Mouse (Mus musculus) liver, embryonic 14.5 days (tissue): ENCODE results near the gene Zfp598. TPM values are rescaled to one million over a fixed set of nuclear protein-coding genes. Genes with fewer than 3 reads are reported as not detected.

ENCODE experiments used
- ATAC-seq: fragments of 200-750 bp; cut with Nextera tagmentation; 2 replicates; pipeline ENCODE4 v1.8.0; 2017; ENCODE audit warnings: moderate number of reproducible peaks, mild to moderate bottlenecking, moderate library complexity; ENCODE audit not compliant: insufficient read depth
- DNase-seq, 3 experiments: peaks; one replicate each; pipeline ENCODE4 v3.0.0-alpha.2; 2012 to 2013; ENCODE audit warnings: low read depth in 3 of 3, low spot score in 3 of 3
- H3K27ac ChIP-seq: fragments of 300-500 bp; sonication (generic); 2 replicates; pipeline ENCODE4 v1.5.1; 2014; ENCODE audit warnings: moderate library complexity, mild to moderate bottlenecking, control low read depth, inconsistent platforms
- H3K27me3 ChIP-seq: fragments of 300-500 bp; sonication (generic); 2 replicates; pipeline ENCODE4 v1.6.1; 2014; ENCODE audit warnings: mild to moderate bottlenecking, low read length, moderate library complexity; ENCODE audit not compliant: control insufficient read depth, insufficient read depth
- H3K36me3 ChIP-seq: fragments of 300-500 bp; sonication (generic); replicated peaks from 2 replicates; pipeline ENCODE4 v1.6.1; 2014; ENCODE audit warnings: low read depth; ENCODE audit not compliant: control insufficient read depth, insufficient read depth
- H3K4me1 ChIP-seq, 2 experiments: fragments of 200-500 bp in 1 of 2; fragments of 300-500 bp in 1 of 2; sonication (generic) in 1 of 2; replicated peaks; 2 replicates each; pipeline ENCODE4 v1.6.1; 2012 to 2014; ENCODE audit warnings: antibody characterized with exemption in 1 of 2, inconsistent platforms in 1 of 2, low read length in 1 of 2; ENCODE audit not compliant: control insufficient read depth in 2 of 2, insufficient read depth in 2 of 2
- H3K4me2 ChIP-seq: fragments of 300-500 bp; sonication (generic); 2 replicates; pipeline ENCODE4 v1.6.1; 2014; ENCODE audit warnings: low read depth, mild to moderate bottlenecking, control low read depth, moderate library complexity
- H3K4me3 ChIP-seq, 2 experiments: fragments of 200-500 bp in 1 of 2; fragments of 300-500 bp in 1 of 2; sonication (generic) in 1 of 2; 2 replicates each; pipeline ENCODE4 v1.5.1; 2012 to 2014; ENCODE audit warnings: low read depth in 2 of 2, low read length in 2 of 2, mild to moderate bottlenecking in 2 of 2, control low read depth in 1 of 2, inconsistent platforms in 1 of 2, moderate library complexity in 1 of 2; ENCODE audit not compliant: insufficient read depth in 1 of 2
- H3K9ac ChIP-seq: fragments of 300-500 bp; sonication (generic); replicated peaks from 2 replicates; pipeline ENCODE4 v1.6.1; 2014; ENCODE audit warnings: mild to moderate bottlenecking, control low read depth, moderate library complexity
- H3K9me3 ChIP-seq: fragments of 300-500 bp; sonication (generic); 2 replicates; pipeline ENCODE4 v1.6.1; 2016; ENCODE audit warnings: low read length, mixed read lengths; ENCODE audit not compliant: control insufficient read depth
- CTCF ChIP-seq: IDR thresholded peaks from 2 replicates; pipeline ENCODE4 v1.5.1; 2016; ENCODE audit warnings: antibody characterized with exemption, low read depth, control low read depth
- EP300 ChIP-seq: IDR thresholded peaks from 2 replicates; pipeline ENCODE4 v1.6.1; 2016; ENCODE audit warnings: antibody characterized with exemption, low read depth
- WGBS: fragments of 180-500 bp; shearing (Covaris S2); extraction: QIAGEN DNeasy Blood & Tissue Kit; methylation state at CpG from one replicate; pipeline ENCODE4 v1.1.7; 2014; ENCODE audit not compliant: insufficient replicate concordance; 5-methylcytosine and 5-hydroxymethylcytosine counted together
- polyA plus RNA-seq, 2 experiments: library from polyadenylated mRNA; depleted of rRNA in 1 of 2; stranded (reverse) in 1 of 2; unstranded in 1 of 2; fragments of >200 nt; fragmentation: Nextera tagmentation in 1 of 2; extraction: Ambion mirVana in 1 of 2; gene quantifications; 2 replicates each; pipeline versions ENCODE4 v1.2.1 to v1.2.3; 2012 to 2014

Gene Zfp598
- polyA plus RNA-seq, 2 experiments: 10.7 to 23.8 TPM

- DNase-seq: no peak
- no peaks in the 10 kb centered on the region for H3K9me3 ChIP-seq
- peak overlapping the region; percentile 48 for H3K27ac ChIP-seq
- peak overlapping the region; percentile 78 for H3K9ac ChIP-seq
- peak overlapping the region; percentile 95 for H3K4me2 ChIP-seq
- no peak for TF ChIP-seq EP300
- TF ChIP-seq CTCF: no peak
- H3K27me3 ChIP-seq: no peaks in the 10 kb centered on the region
- WGBS: 12% methylated on average over 22 of the region's 22 CpGs
- H3K4me1 ChIP-seq: peaks cover 4 to 21% of the 10 kb centered on the region in 2 experiments
- ATAC-seq: peak; percentile 22; the same call in 1 of the 2 replicates
- H3K36me3 ChIP-seq: no peaks in the 10 kb centered on the region; the same call in 1 of the 2 replicates
- H3K4me3 ChIP-seq: peak overlapping the region; percentile 87
Observed at GRCm38 (mm10) chr17:24632813-24633449, 36.6 kb upstream of the Zfp598 start.

DNA sequence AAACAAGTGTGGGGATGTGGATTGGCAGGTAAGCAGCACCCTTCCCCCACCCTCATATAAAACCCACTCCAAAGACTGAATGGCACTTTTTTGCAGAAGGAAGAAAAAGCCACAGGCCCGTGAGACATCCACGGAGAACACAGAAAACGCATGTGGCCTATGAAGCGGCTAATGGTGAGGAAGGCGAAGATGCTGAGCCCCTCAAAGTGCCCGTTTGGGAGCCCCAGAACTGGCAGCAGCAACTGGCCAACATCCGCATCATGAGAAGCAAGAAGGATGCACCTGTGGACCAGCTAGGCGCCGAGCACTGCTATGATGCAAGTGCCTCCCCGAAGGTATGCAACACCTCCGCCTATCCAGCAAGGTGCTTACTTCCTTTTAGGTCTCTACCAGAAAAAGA is 35.7 kb upstream of the Zfp598 start:
- no peak overlapping the region for H3K4me2 ChIP-seq
- H3K4me1 ChIP-seq: peaks cover 4 to 19% of the 10 kb centered on the region in 2 experiments
- H3K27me3 ChIP-seq: no peaks in the 10 kb centered on the region
- H3K4me3 ChIP-seq: no peak overlapping the region
- no peaks in the 10 kb centered on the region for H3K9me3 ChIP-seq
- ATAC-seq: no peak
- no peak for DNase-seq
- 83% methylated on average over 11 of the region's 11 CpGs for WGBS
- no peak overlapping the region for H3K9ac ChIP-seq
- no peaks in the 10 kb centered on the region for H3K36me3 ChIP-seq
- no peak overlapping the region for H3K27ac ChIP-seq
- TF ChIP-seq EP300: no peak
- TF ChIP-seq CTCF: no peak

- Histone ChIP-seq H3K27me3 (no peaks in the 10 kb centered on the region), H3K9me3 (no peaks in the 10 kb centered on the region), H3K9ac (no peak overlapping the region), H3K4me1 (peaks cover 4 to 19% of the 10 kb centered on the region in 2 experiments), H3K36me3 (no peaks in the 10 kb centered on the region), H3K27ac (no peak overlapping the region), H3K4me3 (no peak overlapping the region), H3K4me2 (no peak overlapping the region)
- no peak for DNase-seq
- ATAC-seq: no peak
- no peak for TF ChIP-seq CTCF
- TF ChIP-seq EP300: no peak
- WGBS: 46% methylated on average over 4 of the region's 4 CpGs
Observed at GRCm38 (mm10) chr17:24635024-24635423, 34.5 kb upstream of the Zfp598 start.

DNA sequence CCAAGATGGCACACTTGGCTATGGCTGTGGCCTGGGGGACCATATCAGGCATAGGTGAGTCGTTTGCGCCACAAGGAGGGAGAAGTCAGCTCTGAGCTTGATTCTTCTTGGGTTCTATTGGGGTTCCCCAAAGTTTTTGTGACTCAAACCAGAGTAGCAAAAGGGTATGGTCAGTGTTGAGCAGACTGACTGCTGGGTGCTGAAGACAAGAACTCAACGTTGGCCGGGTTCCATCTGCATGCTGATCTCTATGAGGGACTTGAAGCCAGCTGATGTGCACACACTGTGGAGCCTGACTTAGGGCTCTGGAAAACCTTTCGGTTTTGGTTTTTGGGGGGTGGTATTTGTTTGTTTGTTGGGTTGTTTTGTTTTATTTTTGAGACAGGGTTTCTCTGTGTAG is 33.8 kb upstream of the Zfp598 start:
- DNase-seq (no peak), ATAC-seq (no peak)
- H3K9me3 ChIP-seq: no peaks in the 10 kb centered on the region
- H3K36me3 ChIP-seq: no peaks in the 10 kb centered on the region
- no peak overlapping the region for H3K27ac ChIP-seq
- H3K9ac ChIP-seq: no peak overlapping the region
- WGBS: 78% methylated on average over 5 of the region's 5 CpGs
- no peak overlapping the region for H3K4me3 ChIP-seq
- H3K4me1 ChIP-seq: peaks cover 4 to 19% of the 10 kb centered on the region in 2 experiments
- H3K4me2 ChIP-seq: no peak overlapping the region
- TF ChIP-seq CTCF (no peak), EP300 (no peak)
- no peaks in the 10 kb centered on the region for H3K27me3 ChIP-seq

GRCm38 (mm10) chr17:24636781-24637481 is 32.6 kb upstream of the Zfp598 start:
- Histone ChIP-seq H3K4me2 (no peak overlapping the region), H3K36me3 (no peaks in the 10 kb centered on the region), H3K4me3 (no peak overlapping the region), H3K9me3 (no peaks in the 10 kb centered on the region), H3K4me1 (peaks cover under 1 to 15% of the 10 kb centered on the region in 2 experiments), H3K9ac (no peak overlapping the region), H3K27ac (no peak overlapping the region), H3K27me3 (no peaks in the 10 kb centered on the region)
- ATAC-seq (no peak), DNase-seq (no peak)
- WGBS: 47% methylated on average over 5 of the region's 5 CpGs
- no peak for TF ChIP-seq CTCF
- TF ChIP-seq EP300: no peak
